Mouse (Mus musculus) CH12.LX (cell line): ENCODE data around the gene Gstm6. TPM values are rescaled to one million over a fixed set of nuclear protein-coding genes. Genes with fewer than 3 reads are reported as not detected.

Experiments
- DNase-seq: peaks from one replicate; pipeline ENCODE4 v3.0.0-alpha.2; 2013; ENCODE audit errors: extremely low read depth
- H3K27ac ChIP-seq: 2 replicates; pipeline ENCODE4 v1.5.1; 2012; ENCODE audit warnings: low read depth, mild to moderate bottlenecking, control low read depth, moderate library complexity; ENCODE audit not compliant: insufficient read depth
- H3K27me3 ChIP-seq: replicated peaks from 2 replicates; pipeline ENCODE3; 2012; ENCODE audit warnings: inconsistent platforms
- H3K36me3 ChIP-seq, 2 experiments: replicated peaks in 1 of 2; 2 replicates each; pipeline versions ENCODE3 to v1.6.1; 2012; ENCODE audit warnings: inconsistent platforms in 1 of 2, low read length in 1 of 2, mild to moderate bottlenecking in 1 of 2, mixed read lengths in 1 of 2, moderate library complexity in 1 of 2; ENCODE audit not compliant: control insufficient read depth in 1 of 2, insufficient read depth in 1 of 2
- H3K4me1 ChIP-seq, 2 experiments: 2 replicates each; pipeline ENCODE4 v1.6.1; 2012; ENCODE audit warnings: inconsistent platforms in 1 of 2, moderate library complexity in 1 of 2; ENCODE audit not compliant: insufficient read depth in 2 of 2, control insufficient read depth in 1 of 2
- H3K4me2 ChIP-seq: 2 replicates; pipeline ENCODE4 v1.6.1; 2012; ENCODE audit warnings: low read depth, mild to moderate bottlenecking, control low read depth; ENCODE audit not compliant: poor library complexity, insufficient read depth, severe bottlenecking
- H3K4me3 ChIP-seq, 3 experiments: fragments of 150-350 bp in 1 of 3; sonication (generic) in 1 of 3; replicated peaks in 1 of 3; 2 replicates each; pipeline versions ENCODE3 to v1.5.1; 2011 to 2012; ENCODE audit warnings: low read depth in 2 of 3, low read length in 2 of 3, mild to moderate bottlenecking in 2 of 3, moderate library complexity in 2 of 3, control low read depth in 1 of 3, improper control_type of control experiment in 1 of 3, inconsistent platforms in 1 of 3, mixed read lengths in 1 of 3; ENCODE audit not compliant: poor library complexity in 1 of 3
- H3K79me2 ChIP-seq: replicated peaks from 2 replicates; pipeline ENCODE4 v1.6.1; 2012; ENCODE audit warnings: mild to moderate bottlenecking, moderate library complexity; ENCODE audit not compliant: control insufficient read depth, poor library complexity, insufficient read depth, severe bottlenecking; ENCODE audit errors: extremely low read depth
- H3K9ac ChIP-seq: 2 replicates; pipeline ENCODE4 v1.6.1; 2012; ENCODE audit warnings: low read depth, mild to moderate bottlenecking, control low read depth, moderate library complexity; ENCODE audit not compliant: insufficient read depth
- H3K9me3 ChIP-seq: replicated peaks from 2 replicates; pipeline ENCODE3; 2012; ENCODE audit warnings: low read length, inconsistent platforms, mixed read lengths
- BHLHE40 ChIP-seq: IDR thresholded peaks from 2 replicates; pipeline ENCODE4 v1.6.1; 2011; ENCODE audit warnings: mild to moderate bottlenecking, low read depth, low read length, improper control_type of control experiment
- CHD1 ChIP-seq: IDR thresholded peaks from 2 replicates; pipeline ENCODE4 v1.6.1; 2012; ENCODE audit warnings: low read depth, low read length, improper control_type of control experiment, inconsistent platforms
- E2F4 ChIP-seq: IDR thresholded peaks from 2 replicates; pipeline ENCODE4 v1.6.1; 2011; ENCODE audit warnings: low read depth, low read length, improper control_type of control experiment; ENCODE audit not compliant: insufficient replicate concordance
- ELF1 ChIP-seq: IDR thresholded peaks from 2 replicates; pipeline ENCODE4 v1.6.1; 2014; ENCODE audit warnings: low read depth, mild to moderate bottlenecking, inconsistent platforms, low read length, improper control_type of control experiment
- EP300 ChIP-seq: IDR thresholded peaks from 2 replicates; pipeline ENCODE4 v1.6.1; 2011; ENCODE audit warnings: low read length, improper control_type of control experiment
- ETS1 ChIP-seq: conservative IDR thresholded peaks from 2 replicates; pipeline ENCODE4 v1.6.1; 2012; ENCODE audit warnings: low read depth, mild to moderate bottlenecking, inconsistent platforms, low read length, improper control_type of control experiment, moderate library complexity
- GABPA ChIP-seq: IDR thresholded peaks from 2 replicates; pipeline ENCODE4 v1.6.1; 2012; ENCODE audit warnings: low read depth, low read length, improper control_type of control experiment, inconsistent platforms; ENCODE audit not compliant: insufficient replicate concordance
- IRF4 ChIP-seq: IDR thresholded peaks from 2 replicates; pipeline ENCODE4 v1.6.1; 2014; ENCODE audit warnings: low read depth, mild to moderate bottlenecking, inconsistent platforms, low read length, improper control_type of control experiment
- JUN ChIP-seq: IDR thresholded peaks from 2 replicates; pipeline ENCODE4 v1.6.1; 2011; ENCODE audit warnings: low read depth, mild to moderate bottlenecking, low read length, improper control_type of control experiment, moderate library complexity; ENCODE audit not compliant: insufficient read depth
- JUND ChIP-seq: conservative IDR thresholded peaks from 2 replicates; pipeline ENCODE4 v1.6.1; 2011; ENCODE audit warnings: low read depth, low read length, improper control_type of control experiment
- KAT2A ChIP-seq: IDR thresholded peaks from 2 replicates; pipeline ENCODE4 v1.6.1; 2012; ENCODE audit warnings: low read length, improper control_type of control experiment, inconsistent platforms; ENCODE audit not compliant: insufficient replicate concordance
- MAX ChIP-seq: IDR thresholded peaks from 2 replicates; pipeline ENCODE4 v1.6.1; 2011; ENCODE audit warnings: low read length, improper control_type of control experiment
- NELFE ChIP-seq: IDR thresholded peaks from 2 replicates; pipeline ENCODE4 v1.6.1; 2011; ENCODE audit warnings: low read depth, low read length, improper control_type of control experiment
- NRF1 ChIP-seq: IDR thresholded peaks from 2 replicates; pipeline ENCODE4 v1.6.1; 2014; ENCODE audit warnings: low read depth, mild to moderate bottlenecking, inconsistent platforms, low read length, improper control_type of control experiment, moderate library complexity
- POLR2A ChIP-seq: IDR thresholded peaks from 2 replicates; pipeline ENCODE4 v1.6.1; 2011; ENCODE audit warnings: low read depth, mild to moderate bottlenecking, improper control_type of control experiment, low read length
- RCOR1 ChIP-seq: conservative IDR thresholded peaks from 2 replicates; pipeline ENCODE4 v1.6.1; 2012; ENCODE audit warnings: low read depth, mild to moderate bottlenecking, inconsistent platforms, low read length, improper control_type of control experiment
- TCF12 ChIP-seq: IDR thresholded peaks from 2 replicates; pipeline ENCODE4 v1.6.1; 2014; ENCODE audit warnings: low read depth, mild to moderate bottlenecking, inconsistent platforms, low read length, improper control_type of control experiment
- UBTF ChIP-seq: IDR thresholded peaks from 2 replicates; pipeline ENCODE4 v1.6.1; 2012; ENCODE audit warnings: low read depth, mild to moderate bottlenecking, inconsistent platforms, low read length, improper control_type of control experiment, moderate library complexity
- USF1 ChIP-seq: IDR thresholded peaks from 2 replicates; pipeline ENCODE4 v1.6.1; 2014; ENCODE audit warnings: low read depth, mild to moderate bottlenecking, inconsistent platforms, low read length, improper control_type of control experiment
- ZMIZ1 ChIP-seq: IDR thresholded peaks from 2 replicates; pipeline ENCODE4 v1.6.1; 2012; ENCODE audit warnings: low read depth, mild to moderate bottlenecking, inconsistent platforms, low read length, improper control_type of control experiment
- ZNF384 ChIP-seq: IDR thresholded peaks from 2 replicates; pipeline ENCODE4 v1.6.1; 2012; ENCODE audit warnings: low read depth, low read length, improper control_type of control experiment, inconsistent platforms
- dilution Hi-C: fragments of 300-500 bp; cut with MboI; formaldehyde crosslinking; loops from 2 replicates; pipeline ENCODE4 v1.14.3; 2020; ENCODE audit warnings: low sequenced_read_pairs; ENCODE audit not compliant: extremely low pct_unique_long_range_greater_than_20kb, extremely low pct_ligation_motif_present
- in situ Hi-C: fragments of 300-500 bp; cut with MboI; formaldehyde crosslinking; loops from 3 replicates; pipeline ENCODE4 v1.14.3; 2019; ENCODE audit warnings: low sequenced_read_pairs, low pct_ligation_motif_present, low pct_unique_long_range_greater_than_20kb, mixed read lengths
- polyA plus RNA-seq: library from polyadenylated mRNA; unstranded; fragments of >175 nt; gene quantifications from 2 replicates; pipeline ENCODE4 v1.2.1, GENCODE M21; 2012; ENCODE audit warnings: low read depth; ENCODE audit not compliant: insufficient read length
- total RNA-seq, 2 experiments: library from RNA; depleted of rRNA; stranded (reverse); fragments of 300-350 nt in 1 of 2; fragments of >200 nt in 1 of 2; gene quantifications; 2 replicates each; pipeline ENCODE4 v1.2.3; 2012 to 2014

Gene Gstm6
- total and polyA plus RNA-seq, 3 experiments: 0.17 to 0.44 (median 0.35) TPM

GRCm38 (mm10) chr3:107898691-107899090 is 44.9 kb downstream of the Gstm6 start:
- no peaks in the 10 kb centered on the region for H3K9me3 ChIP-seq
- peaks cover 40% of the 10 kb centered on the region for H3K27me3 ChIP-seq
- peaks cover 3% of the 10 kb centered on the region in 2 experiments; a peak in 3 of 4 replicates for H3K4me1 ChIP-seq
- H3K36me3 ChIP-seq: no peaks in the 10 kb centered on the region
- H3K4me2 ChIP-seq: no peak overlapping the region
- no peak overlapping the region for H3K4me3 ChIP-seq
- no peaks in the 10 kb centered on the region for H3K79me2 ChIP-seq
- TF ChIP-seq UBTF (no peak), E2F4 (no peak), MAX (no peak), NELFE (no peak), USF1 (no peak), JUND (no peak), EP300 (no peak), ZMIZ1 (no peak), CHD1 (no peak)
- no peak overlapping the region for H3K27ac ChIP-seq
- in situ Hi-C loops (no loop called here), dilution Hi-C loops (no loop called here)
- no peak for DNase-seq
- no peak overlapping the region for H3K9ac ChIP-seq

GRCm38 (mm10) chr3:107895720-107896569 is 47.6 kb downstream of the Gstm6 start, which contains the start of gene Gstm5:
Gstm5 (plus strand) TSS chr3:107895821.
- Histone ChIP-seq H3K9me3 (no peaks in the 10 kb centered on the region), H3K27me3 (peaks cover 22% of the 10 kb centered on the region), H3K36me3 (no peaks in the 10 kb centered on the region), H3K79me2 (no peaks in the 10 kb centered on the region)
- TF ChIP-seq BHLHE40 (no peak), ZNF384 (no peak), RCOR1 (no peak), ZMIZ1 (no peak), KAT2A (no peak), IRF4 (no peak), ELF1 (no peak), NRF1 (peak; percentile 93), JUN (no peak), TCF12 (no peak), GABPA (no peak), ETS1 (no peak), POLR2A (peak; percentile 38), USF1 (no peak), UBTF (no peak)
- TF ChIP-seq, all 38 proteins: peak for 2
- in situ Hi-C loops (no loop called here), dilution Hi-C loops (no loop called here)
- Histone ChIP-seq H3K4me3 (peak within 1 kb of the TSS; percentile 14 to 35 (median 15)), H3K4me2 (peak within 1 kb of the TSS; percentile 79), H3K27ac (no peak within 1 kb of the TSS), H3K4me1 (peaks cover 3% of the 10 kb centered on the region in 2 experiments; a peak in 3 of 4 replicates), H3K9ac (no peak within 1 kb of the TSS; the same call in 1 of the 2 replicates)
- peak; percentile 20 for DNase-seq
